Mouse (Mus musculus) midbrain, embryonic 11.5 days (tissue): Measurements from ENCODE around the gene Atp5k. TPM values are rescaled to one million over a fixed set of nuclear protein-coding genes. Genes with fewer than 3 reads are reported as not detected.

Experiments used
- ATAC-seq: fragments of 200-750 bp; cut with Nextera tagmentation; 2 replicates; pipeline ENCODE4 v1.8.0; 2017; ENCODE audit warnings: moderate TSS enrichment, moderate library complexity; ENCODE audit not compliant: low FRiP score
- DNase-seq: peaks from one replicate; pipeline ENCODE4 v3.0.0; 2015; ENCODE audit warnings: low spot score; ENCODE audit errors: missing footprints
- H3K27ac ChIP-seq: fragments of 300-500 bp; sonication (generic); 2 replicates; pipeline ENCODE4 v1.5.1; 2014; ENCODE audit warnings: low read depth, low read length
- H3K27me3 ChIP-seq: fragments of 300-500 bp; sonication (generic); 2 replicates; pipeline ENCODE4 v1.6.1; 2014; ENCODE audit warnings: mild to moderate bottlenecking, low read length, moderate library complexity, mixed read lengths; ENCODE audit not compliant: control insufficient read depth, insufficient read depth
- H3K36me3 ChIP-seq: fragments of 300-500 bp; sonication (generic); 2 replicates; pipeline ENCODE4 v1.6.1; 2014; ENCODE audit warnings: mild to moderate bottlenecking, low read length, moderate library complexity, mixed read lengths; ENCODE audit not compliant: control insufficient read depth, insufficient read depth
- H3K4me1 ChIP-seq: fragments of 300-500 bp; sonication (generic); 2 replicates; pipeline ENCODE4 v1.6.1; 2014; ENCODE audit warnings: low read length; ENCODE audit not compliant: control insufficient read depth, insufficient read depth
- H3K4me2 ChIP-seq: fragments of 300-500 bp; sonication (generic); 2 replicates; pipeline ENCODE4 v1.6.1; 2014; ENCODE audit warnings: mild to moderate bottlenecking, moderate library complexity
- H3K4me3 ChIP-seq: fragments of 300-500 bp; sonication (generic); 2 replicates; pipeline ENCODE4 v1.5.1; 2014; ENCODE audit warnings: low read depth, low read length
- H3K9ac ChIP-seq: fragments of 300-500 bp; sonication (generic); 2 replicates; pipeline ENCODE4 v1.6.1; 2014; ENCODE audit warnings: low read length
- H3K9me3 ChIP-seq: fragments of 300-500 bp; sonication (generic); 2 replicates; pipeline ENCODE4 v1.6.1; 2016; ENCODE audit warnings: low read length; ENCODE audit not compliant: control insufficient read depth
- whole genome bisulfite sequencing: fragments of 180-500 bp; shearing (Covaris S2); extraction: QIAGEN DNeasy Blood & Tissue Kit; methylation state at CpG from one replicate; pipeline ENCODE4 v1.1.7; 2014; 5-methylcytosine and 5-hydroxymethylcytosine counted together
- polyA plus RNA-seq: library from polyadenylated mRNA; unstranded; fragments of >200 nt; fragmentation: Nextera tagmentation; extraction: Ambion mirVana; gene quantifications from 2 replicates; pipeline ENCODE4 v1.2.1, GENCODE M21; 2014

The Atp5k gene
- polyA plus RNA-seq, 1 experiment from 2014 or later, result 433 TPM

GRCm38 (mm10) chr5:108405460-108405859 lies 28.8 kb downstream of the Atp5k start:
- WGBS, result 78% methylated on average over 1 of the region's 1 CpGs
- no peaks in the 10 kb centered on the region for H3K27me3 ChIP-seq
- H3K36me3 ChIP-seq, result no peaks in the 10 kb centered on the region
- ATAC-seq, result no peak
- no peaks in the 10 kb centered on the region for H3K9me3 ChIP-seq
- no peak for DNase-seq
- H3K4me1 ChIP-seq, result no peaks in the 10 kb centered on the region
- no peak overlapping the region for H3K27ac ChIP-seq
- H3K9ac ChIP-seq, result no peak overlapping the region
- no peak overlapping the region for H3K4me3 ChIP-seq
- H3K4me2 ChIP-seq, result no peak overlapping the region

- ATAC-seq (no peak), DNase-seq (no peak)
- H3K4me2 ChIP-seq, result no peak overlapping the region
- no peaks in the 10 kb centered on the region for H3K27me3 ChIP-seq
- no peak overlapping the region for H3K9ac ChIP-seq
- WGBS, result 75% methylated on average over 4 of the region's 4 CpGs
- no peaks in the 10 kb centered on the region for H3K9me3 ChIP-seq
- no peaks in the 10 kb centered on the region for H3K36me3 ChIP-seq
- H3K4me3 ChIP-seq, result no peak overlapping the region
- no peaks in the 10 kb centered on the region for H3K4me1 ChIP-seq
- H3K27ac ChIP-seq, result no peak overlapping the region
Measured at GRCm38 (mm10) chr5:108403453-108403852, 30.8 kb downstream of the Atp5k start.

GRCm38 (mm10) chr5:108389744-108390143 lies 44.5 kb downstream of the Atp5k start:
- no peak overlapping the region for H3K9ac ChIP-seq
- no peak for ATAC-seq
- H3K4me2 ChIP-seq, result no peak overlapping the region
- H3K4me3 ChIP-seq, result no peak overlapping the region
- H3K36me3 ChIP-seq, result no peaks in the 10 kb centered on the region
- WGBS, result 76% methylated on average over 3 of the region's 3 CpGs
- no peak for DNase-seq
- no peaks in the 10 kb centered on the region for H3K4me1 ChIP-seq
- no peaks in the 10 kb centered on the region for H3K27me3 ChIP-seq
- H3K9me3 ChIP-seq, result no peaks in the 10 kb centered on the region
- H3K27ac ChIP-seq, result no peak overlapping the region

- Histone ChIP-seq H3K36me3 (no peaks in the 10 kb centered on the region), H3K9me3 (no peaks in the 10 kb centered on the region), H3K4me1 (no peaks in the 10 kb centered on the region), H3K9ac (no peak within 1 kb of the TSS), H3K4me2 (no peak within 1 kb of the TSS), H3K27ac (no peak within 1 kb of the TSS), H3K27me3 (no peaks in the 10 kb centered on the region), H3K4me3 (no peak within 1 kb of the TSS)
- ATAC-seq (no peak), DNase-seq (no peak)
- 82% methylated on average over 7 of the region's 7 CpGs for WGBS
Measured at GRCm38 (mm10) chr5:108388201-108388600, 46.0 kb downstream of the Atp5k start, which contains the start of gene Pde6b. Pde6b (plus strand) TSS chr5:108388391.

GRCm38 (mm10) chr5:108386449-108386848 lies 47.8 kb downstream of the Atp5k start:
- 70% methylated on average over 4 of the region's 4 CpGs for WGBS
- no peak overlapping the region for H3K4me2 ChIP-seq
- no peak overlapping the region for H3K9ac ChIP-seq
- no peak overlapping the region for H3K27ac ChIP-seq
- no peaks in the 10 kb centered on the region for H3K9me3 ChIP-seq
- H3K27me3 ChIP-seq, result no peaks in the 10 kb centered on the region
- H3K4me1 ChIP-seq, result no peaks in the 10 kb centered on the region
- DNase-seq, result no peak
- H3K4me3 ChIP-seq, result no peak overlapping the region
- ATAC-seq, result no peak
- no peaks in the 10 kb centered on the region for H3K36me3 ChIP-seq

- H3K4me2 ChIP-seq, result no peak overlapping the region
- no peak for ATAC-seq
- WGBS, result 91% methylated on average over 2 of the region's 2 CpGs
Measured at GRCm38 (mm10) chr5:108385632-108386031, 48.6 kb downstream of the Atp5k start.

More at GRCm38 (mm10) chr5:108385632-108386031, 48.6 kb downstream of the Atp5k start:
- Histone ChIP-seq H3K27me3 (no peaks in the 10 kb centered on the region), H3K4me3 (no peak overlapping the region), H3K27ac (no peak overlapping the region), H3K9me3 (no peaks in the 10 kb centered on the region), H3K9ac (no peak overlapping the region), H3K36me3 (no peaks in the 10 kb centered on the region), H3K4me1 (no peaks in the 10 kb centered on the region)
- no peak for DNase-seq

Other genes starting within 250 kb of the Atp5k start
- 66.8 and 73.4 TPM in 2 replicates for gene Dr1, start 165.6 kb downstream of the Atp5k start, polyA plus RNA-seq
- gene Pigg, start 121.8 kb downstream of the Atp5k start, polyA plus RNA-seq, result 2.8 and 3.7 TPM in 2 replicates
- 0.11 and 0.17 TPM in 2 replicates for gene Gm42517, start 66.5 kb downstream of the Atp5k start, polyA plus RNA-seq
- 0.18 and 0.29 TPM in 2 replicates for gene Pde6b, start 46.1 kb downstream of the Atp5k start, polyA plus RNA-seq
- 0.18 TPM in 1 of 2 replicates, not detected in the other for gene Mfsd7a, start 14.4 kb upstream of the Atp5k start, polyA plus RNA-seq
- gene Pcgf3, start 26.8 kb upstream of the Atp5k start, polyA plus RNA-seq, result 29.2 and 34.0 TPM in 2 replicates
- 7.4 and 8.7 TPM in 2 replicates for gene Cplx1, start 115.6 kb upstream of the Atp5k start, polyA plus RNA-seq
- 43.3 and 45.3 TPM in 2 replicates for gene Gak, start 195.3 kb upstream of the Atp5k start, polyA plus RNA-seq
- gene Tmem175, start 195.3 kb upstream of the Atp5k start, polyA plus RNA-seq, result 20.9 and 22.1 TPM in 2 replicates
- gene Idua, start 225.9 kb upstream of the Atp5k start, polyA plus RNA-seq, result 9.2 TPM in 2 replicates
- 8.6 TPM in 2 replicates for gene Dgkq, start 235.2 kb upstream of the Atp5k start, polyA plus RNA-seq
- 0.69 and 0.81 TPM in 2 replicates for gene Slc26a1, start 241.1 kb upstream of the Atp5k start, polyA plus RNA-seq